Mouse (Mus musculus): ENCODE data around the gene Sorcs3. TPM values are rescaled to one million over a fixed set of nuclear protein-coding genes. Genes with fewer than 3 reads are reported as not detected.
A peak's percentile ranks its signal among the peaks of the same experiment; 100 is the strongest.

Gene Sorcs3
- polyA plus RNA-seq, 1 experiment from 2014 or later = 4.9 TPM

DNA sequence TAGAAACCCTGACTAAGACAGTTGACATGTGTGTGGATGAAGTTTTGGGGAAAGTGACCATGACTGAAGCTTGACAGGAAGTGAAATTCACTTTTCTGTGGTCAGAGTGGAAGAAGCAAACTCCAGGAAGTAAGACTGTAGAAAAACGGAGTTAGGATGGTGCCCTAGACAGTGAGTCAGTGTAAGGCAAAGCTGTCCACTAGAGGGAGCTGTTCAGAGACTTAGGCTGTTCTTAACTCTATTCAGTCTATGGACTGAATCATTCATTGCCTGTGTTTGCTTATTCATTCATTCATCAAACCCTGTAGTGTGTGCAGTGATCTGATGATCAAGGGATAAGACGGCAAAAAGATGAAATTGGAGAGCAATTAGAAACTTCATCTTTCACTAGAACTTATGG is 208.0 kb downstream of the Sorcs3 start:
- Histone ChIP-seq H3K27ac (no peak overlapping the region), H3K4me1 (no peaks in the 10 kb centered on the region), H3K27me3 (no peaks in the 10 kb centered on the region; the same call in 1 of the 2 replicates), H3K4me2 (replicated peaks) (no peak overlapping the region), H3K36me3 (no peaks in the 10 kb centered on the region), H3K4me3 (no peak overlapping the region), H3K9me3 (no peaks in the 10 kb centered on the region), H3K9ac (no peak overlapping the region)
- 58% methylated on average over 2 of the region's 2 CpGs for WGBS
- no peak for ATAC-seq (ENCODE audit: low FRiP score, low read depth)

DNA sequence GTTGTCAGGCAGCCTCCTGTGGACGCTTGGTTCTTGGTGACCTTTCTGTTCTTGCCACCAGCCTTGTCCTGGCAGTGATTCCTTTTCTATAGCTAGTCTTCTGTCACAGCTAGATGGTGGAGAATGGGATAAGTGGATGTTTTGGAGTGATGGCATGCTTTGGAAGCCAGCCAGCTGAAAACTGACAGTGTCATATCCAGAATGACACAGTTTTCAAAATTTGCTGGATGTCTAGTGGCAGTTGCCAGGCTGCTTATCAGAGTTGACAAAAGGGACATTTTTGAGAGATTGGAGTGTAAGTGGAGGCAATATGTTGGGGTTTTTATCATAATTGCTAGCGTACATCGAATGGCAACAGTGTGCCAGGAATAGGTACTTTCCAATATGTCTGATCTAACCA is 212.5 kb downstream of the Sorcs3 start:
- Histone ChIP-seq H3K9ac (no peak overlapping the region), H3K27ac (no peak overlapping the region), H3K4me1 (no peaks in the 10 kb centered on the region), H3K9me3 (no peaks in the 10 kb centered on the region), H3K36me3 (no peaks in the 10 kb centered on the region), H3K4me3 (no peak overlapping the region), H3K4me2 (replicated peaks) (no peak overlapping the region), H3K27me3 (no peaks in the 10 kb centered on the region; the same call in 1 of the 2 replicates)
- no peak for ATAC-seq (ENCODE audit: low FRiP score, low read depth)
- 82% methylated on average over 3 of the region's 3 CpGs for WGBS

DNA sequence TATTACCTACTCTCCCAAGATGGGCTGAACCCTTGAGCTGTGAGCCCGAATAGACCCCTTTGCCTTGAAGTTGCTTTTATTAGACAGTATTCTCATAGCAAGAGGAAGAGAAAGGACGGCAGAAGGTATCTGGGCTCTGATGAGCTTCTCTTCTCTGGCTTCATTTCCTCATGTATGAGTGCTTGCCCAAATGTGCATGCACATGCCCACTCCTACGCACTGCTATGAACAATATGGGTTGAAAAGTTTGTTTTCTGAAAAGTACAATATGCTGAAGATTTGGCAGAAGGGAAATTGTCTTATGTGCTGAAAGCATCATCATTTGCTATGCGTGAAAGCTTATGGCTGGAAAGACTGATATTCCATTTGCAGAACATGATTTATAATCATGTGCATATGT is 223.4 kb downstream of the Sorcs3 start:
- Histone ChIP-seq H3K27me3 (0 out of 2 replicates have a peak, but pooled peaks cover 4% of the 10 kb centered on the region), H3K9me3 (no peaks in the 10 kb centered on the region), H3K4me2 (replicated peaks) (no peak overlapping the region), H3K9ac (no peak overlapping the region), H3K36me3 (no peaks in the 10 kb centered on the region), H3K4me3 (no peak overlapping the region), H3K27ac (no peak overlapping the region), H3K4me1 (peaks cover 11% of the 10 kb centered on the region)
- ATAC-seq (ENCODE audit: low FRiP score, low read depth) = no peak
- 81% methylated on average over 4 of the region's 4 CpGs for WGBS

GRCm38 (mm10) chr19:48429755-48430154 is 223.9 kb downstream of the Sorcs3 start:
- ATAC-seq (ENCODE audit: low FRiP score, low read depth) = no peak
- Histone ChIP-seq H3K27ac (no peak overlapping the region), H3K4me1 (peaks cover 11% of the 10 kb centered on the region), H3K4me2 (replicated peaks) (peak overlapping the region; percentile 39), H3K9ac (no peak overlapping the region), H3K9me3 (no peaks in the 10 kb centered on the region), H3K36me3 (no peaks in the 10 kb centered on the region), H3K27me3 (0 out of 2 replicates have a peak, but pooled peaks cover 4% of the 10 kb centered on the region), H3K4me3 (no peak overlapping the region)
- 29% methylated on average over 2 of the region's 2 CpGs for WGBS

GRCm38 (mm10) chr19:48430328-48430727 is 224.5 kb downstream of the Sorcs3 start:
- H3K27ac ChIP-seq = no peak overlapping the region
- H3K27me3 ChIP-seq = 0 out of 2 replicates have a peak, but pooled peaks cover 4% of the 10 kb centered on the region
- H3K4me1 ChIP-seq = peaks cover 11% of the 10 kb centered on the region
- 70% methylated on average over 5 of the region's 5 CpGs for WGBS
- H3K4me2 ChIP-seq (replicated peaks) = peak overlapping the region; percentile 39
- no peak for ATAC-seq (ENCODE audit: low FRiP score, low read depth)
- H3K9ac ChIP-seq = no peak overlapping the region
- no peak overlapping the region for H3K4me3 ChIP-seq
- no peaks in the 10 kb centered on the region for H3K9me3 ChIP-seq
- no peaks in the 10 kb centered on the region for H3K36me3 ChIP-seq

DNA sequence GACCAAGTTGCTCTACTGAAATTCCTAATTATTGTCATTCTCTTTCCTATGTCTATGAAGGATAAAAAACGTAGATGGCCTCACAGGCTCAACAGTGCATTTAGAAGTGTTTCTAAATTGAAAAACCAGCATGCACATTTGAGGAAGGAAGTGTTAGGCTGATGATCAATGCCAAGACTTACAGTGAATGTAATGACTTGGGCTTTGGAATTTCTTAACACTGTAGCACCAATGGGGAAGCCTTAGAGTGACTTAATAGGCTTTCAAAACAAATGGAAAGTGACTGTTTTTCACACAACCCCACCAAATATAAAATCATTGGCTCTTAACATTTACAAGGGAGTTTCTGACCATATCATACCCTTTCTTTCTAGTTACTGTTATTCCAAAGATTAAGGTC is 232.6 kb downstream of the Sorcs3 start:
- 74% methylated on average over 1 of the region's 1 CpGs for WGBS

DNA sequence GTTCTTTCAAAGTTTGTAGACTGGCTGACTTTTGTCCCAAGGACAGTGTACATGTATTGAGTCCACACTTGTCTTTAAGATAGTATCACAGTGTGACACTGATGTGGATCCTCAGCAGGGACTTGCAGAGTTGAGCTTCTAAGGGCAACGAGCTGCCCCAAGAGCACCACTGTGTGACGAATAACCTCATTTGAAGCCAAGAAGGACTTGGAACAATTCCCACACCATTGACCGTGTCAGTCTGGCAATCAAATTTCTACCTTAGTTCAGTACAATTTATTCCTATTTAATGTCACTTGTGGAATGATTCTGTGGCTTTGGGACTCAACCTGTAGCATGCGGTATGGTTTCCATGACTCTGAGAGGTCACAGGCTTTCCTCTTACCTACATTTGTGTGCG is 255.3 kb downstream of the Sorcs3 start:
- ATAC-seq (ENCODE audit: low FRiP score, low read depth) = no peak
- Histone ChIP-seq H3K9ac (no peak overlapping the region), H3K27ac (no peak overlapping the region), H3K9me3 (no peaks in the 10 kb centered on the region), H3K27me3 (no peaks in the 10 kb centered on the region), H3K36me3 (no peaks in the 10 kb centered on the region), H3K4me3 (no peak overlapping the region), H3K4me2 (replicated peaks) (no peak overlapping the region), H3K4me1 (no peaks in the 10 kb centered on the region)
- 85% methylated on average over 5 of the region's 5 CpGs for WGBS

More for the DNA sequence above, 232.6 kb downstream of the Sorcs3 start:
- Histone ChIP-seq H3K4me1 (no peaks in the 10 kb centered on the region), H3K27me3 (no peaks in the 10 kb centered on the region), H3K27ac (no peak overlapping the region), H3K4me3 (no peak overlapping the region), H3K9ac (no peak overlapping the region), H3K9me3 (no peaks in the 10 kb centered on the region), H3K36me3 (no peaks in the 10 kb centered on the region), H3K4me2 (replicated peaks) (no peak overlapping the region)
- no peak for ATAC-seq (ENCODE audit: low FRiP score, low read depth)

- H3K27me3 ChIP-seq = no peaks in the 10 kb centered on the region
- no peaks in the 10 kb centered on the region for H3K9me3 ChIP-seq
- WGBS = 89% methylated on average over 3 of the region's 3 CpGs
- no peak overlapping the region for H3K4me2 ChIP-seq (replicated peaks)
- 0 out of 2 replicates have a peak, but pooled peaks cover 2% of the 10 kb centered on the region for H3K4me1 ChIP-seq
- no peak overlapping the region for H3K9ac ChIP-seq
- H3K4me3 ChIP-seq = no peak overlapping the region
- H3K27ac ChIP-seq = no peak overlapping the region
- H3K36me3 ChIP-seq = no peaks in the 10 kb centered on the region
- ATAC-seq (ENCODE audit: low FRiP score, low read depth) = no peak
Observed at GRCm38 (mm10) chr19:48462426-48462825, 256.6 kb downstream of the Sorcs3 start.

- H3K4me2 ChIP-seq (replicated peaks) = no peak overlapping the region
- H3K36me3 ChIP-seq = no peaks in the 10 kb centered on the region
- WGBS = 61% methylated on average over 3 of the region's 3 CpGs
- H3K4me1 ChIP-seq = 0 out of 2 replicates have a peak, but pooled peaks cover 5% of the 10 kb centered on the region
- H3K27ac ChIP-seq = no peak overlapping the region
- H3K4me3 ChIP-seq = no peak overlapping the region
- no peak for ATAC-seq (ENCODE audit: low FRiP score, low read depth)
- H3K27me3 ChIP-seq = no peaks in the 10 kb centered on the region
- H3K9me3 ChIP-seq = no peaks in the 10 kb centered on the region
- H3K9ac ChIP-seq = no peak overlapping the region
Observed at GRCm38 (mm10) chr19:48463494-48463893, 257.7 kb downstream of the Sorcs3 start.

- H3K4me3 ChIP-seq = no peak overlapping the region
- H3K27me3 ChIP-seq = no peaks in the 10 kb centered on the region
- WGBS = 57% methylated on average over 4 of the region's 4 CpGs
- H3K4me2 ChIP-seq (replicated peaks) = no peak overlapping the region
- H3K9ac ChIP-seq = no peak overlapping the region
- H3K36me3 ChIP-seq = no peaks in the 10 kb centered on the region
- no peak for ATAC-seq (ENCODE audit: low FRiP score, low read depth)
- H3K9me3 ChIP-seq = no peaks in the 10 kb centered on the region
- no peak overlapping the region for H3K27ac ChIP-seq
- peaks cover 12% of the 10 kb centered on the region for H3K4me1 ChIP-seq
Observed at GRCm38 (mm10) chr19:48467471-48467870, 261.6 kb downstream of the Sorcs3 start.

DNA sequence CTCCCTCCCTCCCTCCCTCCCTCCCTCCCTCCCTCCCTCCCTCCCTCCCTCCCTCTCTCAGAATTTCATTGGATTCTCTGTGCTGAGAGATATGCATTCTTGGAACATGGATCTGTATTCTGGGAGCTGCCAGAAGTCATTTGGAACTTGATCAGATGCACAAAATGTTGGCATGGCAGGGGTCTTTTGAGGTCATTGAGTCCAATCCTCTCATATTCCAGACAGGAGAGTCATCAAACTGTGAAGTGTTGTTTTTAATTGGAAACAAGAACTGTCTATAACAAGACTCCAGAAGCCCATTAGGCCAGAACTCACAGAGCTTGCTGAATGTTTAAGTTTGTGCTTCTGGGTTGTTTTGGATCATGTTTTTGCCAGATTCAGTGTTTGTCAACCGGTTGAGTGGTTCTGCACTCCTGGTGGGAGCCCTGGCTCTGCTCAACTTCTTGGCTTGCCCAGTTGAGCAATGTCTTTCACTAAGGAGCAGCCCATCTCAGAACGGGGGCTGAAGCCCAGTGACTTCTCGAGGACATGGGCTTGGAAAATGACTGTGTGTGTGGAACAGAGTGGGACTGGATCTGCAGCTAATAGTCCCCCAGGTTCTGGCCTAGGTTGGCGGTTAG is 264.1 kb downstream of the Sorcs3 start:
- WGBS = 84% methylated on average over 4 of the region's 4 CpGs
- ATAC-seq (ENCODE audit: low FRiP score, low read depth) = no peak
- Histone ChIP-seq H3K36me3 (no peaks in the 10 kb centered on the region), H3K9me3 (no peaks in the 10 kb centered on the region), H3K4me3 (no peak overlapping the region), H3K9ac (no peak overlapping the region), H3K27me3 (no peaks in the 10 kb centered on the region), H3K4me1 (peaks cover 17% of the 10 kb centered on the region), H3K4me2 (replicated peaks) (no peak overlapping the region), H3K27ac (no peak overlapping the region)

DNA sequence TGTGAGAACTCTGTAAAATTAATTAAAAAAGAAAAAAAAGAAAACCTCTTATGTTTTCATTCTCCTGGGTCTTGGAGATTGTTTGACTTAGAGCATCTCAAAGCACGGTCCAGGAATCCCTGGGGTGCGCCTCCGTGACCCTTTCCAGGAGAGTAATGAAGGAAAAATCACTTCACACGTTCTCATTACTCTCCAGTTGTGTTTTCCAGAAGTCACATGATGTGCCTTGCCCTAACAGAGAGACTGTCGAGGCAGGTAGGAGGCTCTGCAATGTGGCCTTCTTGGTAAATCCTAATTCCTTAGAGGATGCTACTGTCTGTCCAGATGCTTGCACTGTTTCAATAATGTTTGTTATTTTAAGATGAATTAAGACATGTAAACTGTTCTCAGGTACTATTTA is 266.1 kb downstream of the Sorcs3 start:
- Histone ChIP-seq H3K27ac (no peak overlapping the region), H3K4me2 (replicated peaks) (no peak overlapping the region), H3K4me1 (peaks cover 26% of the 10 kb centered on the region), H3K4me3 (no peak overlapping the region), H3K9ac (no peak overlapping the region), H3K36me3 (no peaks in the 10 kb centered on the region), H3K9me3 (no peaks in the 10 kb centered on the region), H3K27me3 (no peaks in the 10 kb centered on the region)
- no peak for ATAC-seq (ENCODE audit: low FRiP score, low read depth)
- 31% methylated on average over 5 of the region's 5 CpGs for whole genome bisulfite sequencing

- 46% methylated on average over 6 of the region's 6 CpGs for WGBS
- ATAC-seq (ENCODE audit: low FRiP score, low read depth) = no peak
- peaks cover 20% of the 10 kb centered on the region for H3K4me1 ChIP-seq
Observed at GRCm38 (mm10) chr19:48475784-48476410, 270.1 kb downstream of the Sorcs3 start.

More at GRCm38 (mm10) chr19:48475784-48476410, 270.1 kb downstream of the Sorcs3 start:
- Histone ChIP-seq H3K9ac (no peak overlapping the region), H3K27me3 (no peaks in the 10 kb centered on the region), H3K4me3 (no peak overlapping the region), H3K4me2 (replicated peaks) (no peak overlapping the region), H3K36me3 (no peaks in the 10 kb centered on the region), H3K9me3 (no peaks in the 10 kb centered on the region), H3K27ac (no peak overlapping the region)
